Mouse (Mus musculus): ENCODE data around the gene Rhpn2.

Gene Rhpn2

GRCm38 (mm10) chr7:35392935-35393334 is 59.0 kb downstream of the Rhpn2 start:
- CTCF ChIA-PET: interaction anchor here (0.6 to 0.8 kb wide), 3 partner anchors 33 to 368 kb away, joined by 3 to 10 read pairs (median 3); no protein-coding TSS in a partner anchor

GRCm38 (mm10) chr7:35395734-35396456 is 61.9 kb downstream of the Rhpn2 start:
- CTCF ChIA-PET: no interaction called here

GRCm38 (mm10) chr7:35396542-35397168 is 62.7 kb downstream of the Rhpn2 start, which contains the start of the genes Faap24 and Cep89:
Gene Faap24, minus strand, starts transcription at chr7:35396836.
Gene Cep89, plus strand, starts transcription at chr7:35397035.
- CTCF ChIA-PET: interaction anchor here (0.5 kb wide), 1 partner anchor 191 kb away, joined by 3 read pairs; no protein-coding TSS in a partner anchor

- CTCF ChIA-PET: no interaction called here
These were observed 67.2 kb downstream of the Rhpn2 start for GRCm38 (mm10) chr7:35401169-35401568.

GRCm38 (mm10) chr7:35415226-35415625 is 81.3 kb downstream of the Rhpn2 start:
- CTCF ChIA-PET: no interaction called here

- CTCF ChIA-PET: interaction anchor here (0.7 kb wide), 1 partner anchor 1632 kb away, joined by 3 read pairs; no protein-coding TSS in a partner anchor
These were observed 82.1 kb downstream of the Rhpn2 start for GRCm38 (mm10) chr7:35415801-35416653.

GRCm38 (mm10) chr7:35416654-35416948 is 82.6 kb downstream of the Rhpn2 start:
- CTCF ChIA-PET: interaction anchor here (0.7 kb wide), 1 partner anchor 1632 kb away, joined by 3 read pairs; no protein-coding TSS in a partner anchor

- CTCF ChIA-PET: no interaction called here
These were observed 89.1 kb downstream of the Rhpn2 start for GRCm38 (mm10) chr7:35423071-35423470.

GRCm38 (mm10) chr7:35428146-35428545 is 94.2 kb downstream of the Rhpn2 start:
- CTCF ChIA-PET: no interaction called here

GRCm38 (mm10) chr7:35435266-35435665 is 101.3 kb downstream of the Rhpn2 start:
- CTCF ChIA-PET: no interaction called here
